Mouse (Mus musculus) erythroid progenitor cell, adult 5-6 weeks (primary cell): ENCODE data around the gene Gm45021. TPM values are rescaled to one million over a fixed set of nuclear protein-coding genes. Genes with fewer than 3 reads are reported as not detected.
A peak's percentile ranks its signal among the peaks of the same experiment; 100 is the strongest.

Experiments used
- ATAC-seq: replicated peaks from 2 replicates; pipeline ENCODE4 v1.8.0; 2016; ENCODE audit warnings: moderate number of reproducible peaks, mild to moderate bottlenecking, moderate TSS enrichment, inconsistent platforms; ENCODE audit not compliant: poor library complexity, low FRiP score, severe bottlenecking
- total RNA-seq, 2 experiments: library from RNA; stranded (forward) in 1 of 2; stranded (reverse) in 1 of 2; fragments of 150-400 nt in 1 of 2; fragments of 186-747, 209-891 nt in 1 of 2; gene quantifications; 2 replicates each; pipeline versions ENCODE4 v1.2.3 to v1.2.4; 2015 to 2017; ENCODE audit warnings: low replicate concordance in 2 of 2

Gene Gm45021
- total RNA-seq, 2 experiments from 2014 or later = not detected

DNA sequence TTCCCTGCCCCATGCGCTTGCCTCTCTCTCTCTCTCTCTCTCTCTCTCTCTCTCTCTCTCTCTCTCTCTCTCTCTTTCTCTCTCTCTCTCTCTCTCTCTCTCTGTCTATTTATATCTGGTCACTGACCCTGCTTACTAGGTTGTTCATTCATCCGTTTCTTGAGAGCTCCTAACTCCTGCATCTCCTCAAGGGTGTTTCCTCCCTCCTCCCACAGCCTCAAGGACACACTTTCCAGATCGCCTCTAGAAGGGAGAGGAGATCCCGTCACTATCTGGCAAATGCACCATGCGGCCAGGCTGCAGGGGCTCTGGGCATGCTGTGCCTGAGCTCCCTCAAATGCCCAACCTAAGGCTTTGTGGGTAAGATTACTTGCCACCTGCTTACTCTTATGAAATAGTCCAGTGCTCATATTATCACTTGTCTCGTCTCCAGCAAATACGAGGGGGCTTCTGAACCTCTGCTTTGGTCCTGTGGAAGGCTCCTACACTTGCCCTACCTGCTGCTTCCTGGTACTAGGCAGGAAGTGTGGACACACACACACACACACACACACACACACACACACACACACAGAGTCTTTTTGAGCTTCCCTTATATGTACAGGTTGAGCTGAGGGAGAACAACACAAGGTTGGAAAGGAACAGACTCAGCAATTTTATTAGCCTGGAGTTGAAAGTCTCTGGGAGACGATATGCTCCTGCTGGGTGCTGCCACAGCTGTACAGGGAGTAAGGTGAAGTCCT is 20.2 kb upstream of the Gm45021 start:
- ATAC-seq = no peak

DNA sequence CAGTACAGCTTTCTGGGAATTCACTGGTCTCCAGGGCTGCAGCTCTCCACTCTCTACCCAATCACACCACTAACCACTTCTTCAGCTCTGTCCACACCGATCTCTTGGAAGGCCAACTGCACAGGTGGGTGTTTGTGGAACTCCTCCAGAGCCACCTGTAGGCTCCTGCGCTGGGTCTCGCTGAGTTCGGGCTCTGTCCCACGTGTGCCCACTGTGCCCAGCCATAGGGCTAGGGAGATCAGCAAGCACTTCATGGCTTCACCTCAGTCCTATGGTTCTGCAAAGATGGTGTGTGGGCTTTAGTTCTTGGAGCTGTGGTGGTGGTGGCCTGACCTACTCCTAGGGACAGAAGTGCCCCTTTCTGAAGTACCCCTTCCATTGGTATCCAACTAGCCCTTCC is 17.4 kb upstream of the Gm45021 start:
- no peak for ATAC-seq

DNA sequence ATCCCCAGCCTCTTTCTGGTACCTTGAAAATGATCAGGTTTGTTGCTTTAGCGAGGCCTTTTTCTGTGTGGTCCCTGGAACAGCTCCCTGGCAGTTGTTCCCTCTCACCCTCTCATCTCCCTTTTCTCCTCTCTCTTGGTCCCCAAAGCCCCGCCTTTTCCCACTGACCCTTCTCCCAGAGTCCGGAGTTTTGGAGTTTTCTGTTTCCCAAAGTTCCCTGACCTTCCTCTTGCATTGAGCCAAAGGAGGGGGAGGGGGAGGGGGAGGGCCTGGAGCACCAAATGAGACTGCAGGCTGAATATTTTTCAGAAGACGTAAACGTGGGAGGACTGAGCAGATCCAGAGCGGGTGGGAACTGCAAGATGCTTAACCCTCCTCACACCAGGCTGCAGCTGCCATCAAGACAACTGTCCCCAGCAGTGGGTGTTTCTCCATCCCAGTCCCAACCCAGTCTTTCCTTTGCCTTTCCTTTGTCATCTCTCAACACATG is 16.8 kb upstream of the Gm45021 start, which contains the start of gene Rarres2:
Gene Rarres2, minus strand, starts transcription at position 218 of the 490 bp plus-strand sequence.
- ATAC-seq = no peak

DNA sequence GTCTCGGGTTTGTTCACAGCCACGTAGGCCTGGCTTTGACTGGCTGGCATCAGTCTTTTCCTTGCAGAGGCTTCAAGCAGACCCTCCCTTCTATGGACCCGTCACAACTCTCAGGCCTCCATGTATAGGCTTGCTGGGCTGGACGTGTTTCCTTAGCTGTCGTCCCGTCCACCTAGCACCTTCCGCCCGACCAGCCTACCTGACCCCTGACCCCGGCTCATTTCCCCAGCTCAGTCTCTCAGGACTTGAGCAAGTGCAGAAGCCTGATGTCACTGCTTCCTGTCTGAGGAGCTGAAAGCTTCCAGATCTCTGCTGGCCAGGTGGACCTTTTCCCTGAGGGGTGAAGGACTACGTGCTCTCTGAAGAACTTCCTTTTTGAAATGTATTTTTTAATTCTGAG is 16.1 kb upstream of the Gm45021 start:
- no peak for ATAC-seq

DNA sequence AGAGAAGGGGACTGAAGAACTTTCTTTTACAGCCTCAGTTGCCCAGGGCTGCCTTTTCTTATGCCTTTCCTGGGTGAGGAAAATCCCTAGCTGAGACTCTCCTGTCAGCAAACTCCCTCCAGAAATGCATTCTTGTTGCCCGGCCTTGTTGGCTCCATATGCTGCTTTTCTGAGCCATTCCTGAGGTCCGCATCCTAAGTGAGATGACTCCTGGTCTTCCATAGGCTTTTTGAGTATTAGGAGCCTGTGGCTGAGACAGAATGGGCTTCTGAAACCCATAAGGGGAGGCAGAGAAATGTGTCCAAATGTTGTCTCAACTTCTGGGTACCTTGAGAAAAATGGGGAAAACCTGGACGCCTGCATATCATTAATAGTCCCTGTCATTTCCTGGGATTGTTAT is 15.4 kb upstream of the Gm45021 start:
- no peak for ATAC-seq

DNA sequence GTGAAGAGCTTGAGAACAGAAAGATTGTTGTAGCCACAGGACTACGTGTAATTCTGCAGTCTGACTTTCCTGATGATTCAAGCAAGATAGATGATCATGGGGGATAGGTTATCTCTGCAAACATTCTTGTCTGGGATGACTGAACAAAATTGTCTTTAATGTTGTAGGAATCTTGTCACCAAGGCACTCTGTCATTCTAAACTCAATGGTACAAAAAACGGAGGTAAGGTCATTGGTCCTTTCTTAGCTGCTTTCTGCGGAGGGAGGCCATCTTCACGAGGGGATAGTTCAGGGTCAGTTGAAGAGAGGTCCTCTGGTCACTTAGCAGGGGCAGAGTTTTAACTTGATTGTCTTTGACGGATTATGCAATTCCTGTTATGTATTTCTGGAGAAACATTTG is 10.7 kb upstream of the Gm45021 start:
- ATAC-seq = no peak

DNA sequence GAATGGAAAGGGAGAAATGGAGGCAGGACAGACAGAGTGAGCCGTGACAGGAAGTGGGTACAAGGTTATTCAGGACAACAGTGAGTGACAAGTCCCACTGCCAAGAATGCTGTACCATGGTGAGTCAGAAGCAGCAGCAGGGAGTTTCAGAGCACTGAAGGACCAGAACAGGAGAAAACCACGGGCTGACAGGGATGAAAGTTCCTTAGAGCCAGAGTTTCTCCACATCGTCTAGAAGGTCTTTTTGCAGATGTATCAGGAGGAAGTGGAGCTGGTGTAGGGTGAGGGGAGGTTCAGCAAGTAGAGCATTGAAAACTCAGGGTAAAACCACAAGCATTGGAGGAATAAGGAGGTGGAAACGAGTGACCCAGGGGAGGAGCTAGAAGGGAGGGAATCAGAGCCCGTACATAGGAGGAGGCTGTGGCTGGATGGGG is 10.2 kb upstream of the Gm45021 start:
- no peak for ATAC-seq

DNA sequence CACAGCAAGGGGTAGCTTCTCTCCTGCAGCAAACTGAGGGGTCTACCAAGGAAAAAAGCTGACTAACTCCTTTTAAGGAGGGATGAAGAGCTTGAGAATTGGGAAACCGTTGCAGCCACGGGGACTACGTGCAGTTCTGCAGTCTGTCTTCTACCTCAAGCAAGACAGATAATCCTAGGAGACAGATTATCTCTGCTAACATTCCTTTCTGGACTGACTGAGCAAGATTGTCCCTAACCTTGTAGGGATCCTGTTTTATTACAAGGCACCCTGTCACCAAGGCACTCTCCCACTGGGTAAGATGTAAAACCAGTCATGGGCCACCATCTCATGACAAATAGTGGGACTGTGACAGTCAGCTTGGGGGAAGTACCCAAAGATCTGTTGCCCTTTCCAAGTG is 8.2 kb upstream of the Gm45021 start:
- ATAC-seq = no peak

DNA sequence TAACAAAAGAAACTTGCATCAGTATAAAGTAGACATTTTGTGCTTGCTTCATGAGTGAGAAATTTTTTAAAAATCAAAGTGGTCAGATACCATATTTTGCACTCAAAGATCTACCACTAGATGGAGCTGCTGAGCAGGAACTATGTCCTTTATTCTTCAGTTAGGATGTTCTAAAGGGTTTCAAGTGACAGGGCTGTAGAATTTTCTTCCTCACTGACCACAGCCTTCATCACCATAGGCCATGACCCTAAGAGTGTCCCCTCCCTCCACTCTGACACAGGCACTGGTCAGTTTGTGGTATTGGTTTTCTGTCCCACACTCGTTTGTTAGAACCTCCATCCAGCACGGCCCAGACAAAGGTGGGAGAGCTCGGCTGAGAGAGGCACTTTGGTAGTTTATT is 7.4 kb upstream of the Gm45021 start:
- no peak; the same call in 1 of the 2 replicates for ATAC-seq

DNA sequence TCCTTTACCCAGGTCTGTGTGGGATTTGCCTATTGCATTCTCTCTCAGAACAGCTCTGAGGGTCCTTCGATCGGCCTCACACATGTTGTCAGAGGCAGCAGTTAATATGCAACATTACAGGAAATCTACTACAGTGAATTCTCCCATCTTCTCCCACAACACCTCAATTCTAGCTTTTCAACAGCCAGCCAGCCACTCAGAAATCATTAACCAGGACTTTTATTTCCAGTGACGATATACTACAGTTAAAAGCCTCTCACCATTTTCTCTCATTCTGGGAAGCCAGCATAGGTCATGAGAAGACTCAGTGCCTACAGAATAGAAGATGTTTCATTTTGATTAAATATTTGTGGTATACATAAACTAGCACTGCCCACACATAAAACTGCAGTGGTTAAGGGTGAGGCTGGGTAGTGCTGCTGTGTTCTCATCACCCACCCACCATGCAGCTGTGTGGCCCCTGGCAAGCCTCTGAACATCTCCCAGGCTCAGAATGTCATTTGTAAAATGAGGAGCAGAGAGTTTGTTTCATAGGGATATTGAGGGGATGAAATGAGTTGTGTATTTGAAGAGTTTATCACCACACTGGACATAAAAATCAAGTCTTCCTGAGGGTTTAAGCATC is 1.9 kb downstream of the Gm45021 start:
- no peak for ATAC-seq

DNA sequence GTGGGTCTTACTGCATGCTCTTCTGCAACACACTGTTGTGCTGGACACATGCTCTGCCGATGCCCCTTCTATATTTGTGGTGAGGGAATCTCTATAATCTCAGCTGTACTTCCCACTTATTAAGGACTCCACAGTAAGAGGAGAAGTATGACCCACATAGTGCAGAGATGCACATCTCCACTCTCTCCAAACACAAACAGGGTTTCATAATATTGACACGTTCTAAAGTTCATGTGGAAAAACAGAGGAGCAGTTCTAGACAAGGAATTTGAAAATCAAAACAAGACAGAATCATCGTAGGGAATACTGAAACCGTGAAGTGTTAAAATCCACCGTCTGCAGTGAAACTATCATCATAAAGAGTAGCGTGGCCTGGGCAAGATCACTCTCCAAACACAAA is 2.5 kb downstream of the Gm45021 start:
- ATAC-seq = no peak

DNA sequence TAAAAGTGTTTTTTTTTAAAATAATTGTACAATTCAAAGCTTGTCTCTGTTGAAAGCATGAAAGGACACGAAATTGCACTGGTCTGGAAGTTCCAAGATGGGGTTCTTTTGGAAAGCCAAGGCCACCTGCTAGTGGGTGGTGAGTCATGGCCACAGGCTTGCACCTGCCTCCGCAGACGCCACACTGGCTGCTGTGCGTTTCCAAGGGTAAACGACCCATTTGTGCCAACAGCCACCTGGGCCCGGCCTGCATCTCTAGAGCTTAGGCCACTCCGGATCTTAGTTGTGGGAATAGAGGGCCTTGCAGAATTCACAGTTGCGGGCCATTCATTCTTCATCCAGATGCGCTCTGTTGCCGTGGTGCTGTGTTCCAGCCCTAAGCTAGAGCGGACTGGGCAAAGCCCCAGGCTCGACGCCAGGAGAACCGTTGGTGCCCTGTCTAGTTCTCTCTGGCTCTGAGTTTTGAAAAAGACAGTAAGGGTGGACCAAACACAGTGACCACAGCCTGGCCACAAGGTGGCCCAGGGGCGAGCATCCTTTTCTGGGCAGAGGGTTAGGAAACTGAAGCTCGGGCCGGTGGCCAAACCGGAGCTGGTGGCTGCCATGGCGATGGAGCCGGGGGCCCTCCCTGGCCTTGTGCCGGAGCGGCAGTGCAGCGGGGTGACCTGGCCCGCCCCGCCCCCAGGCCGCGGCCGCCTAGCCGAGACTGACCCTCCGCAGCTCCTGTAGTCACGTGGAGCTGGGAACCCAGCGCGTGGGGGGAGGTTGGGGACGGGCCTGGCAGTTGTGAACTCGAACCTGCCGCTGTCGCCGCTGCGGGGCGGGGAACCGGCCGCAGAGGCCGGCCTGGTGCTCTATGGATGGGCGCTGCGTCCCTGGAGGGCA is 4.0 kb downstream of the Gm45021 start, which contains the start of the genes Repin1 and Gm44965:
Gene Repin1, plus strand, starts transcription at position 726 of the 885 bp plus-strand sequence.
Gene Gm44965, plus strand, starts transcription at position 784 of the 885 bp plus-strand sequence.
- ATAC-seq = no peak

DNA sequence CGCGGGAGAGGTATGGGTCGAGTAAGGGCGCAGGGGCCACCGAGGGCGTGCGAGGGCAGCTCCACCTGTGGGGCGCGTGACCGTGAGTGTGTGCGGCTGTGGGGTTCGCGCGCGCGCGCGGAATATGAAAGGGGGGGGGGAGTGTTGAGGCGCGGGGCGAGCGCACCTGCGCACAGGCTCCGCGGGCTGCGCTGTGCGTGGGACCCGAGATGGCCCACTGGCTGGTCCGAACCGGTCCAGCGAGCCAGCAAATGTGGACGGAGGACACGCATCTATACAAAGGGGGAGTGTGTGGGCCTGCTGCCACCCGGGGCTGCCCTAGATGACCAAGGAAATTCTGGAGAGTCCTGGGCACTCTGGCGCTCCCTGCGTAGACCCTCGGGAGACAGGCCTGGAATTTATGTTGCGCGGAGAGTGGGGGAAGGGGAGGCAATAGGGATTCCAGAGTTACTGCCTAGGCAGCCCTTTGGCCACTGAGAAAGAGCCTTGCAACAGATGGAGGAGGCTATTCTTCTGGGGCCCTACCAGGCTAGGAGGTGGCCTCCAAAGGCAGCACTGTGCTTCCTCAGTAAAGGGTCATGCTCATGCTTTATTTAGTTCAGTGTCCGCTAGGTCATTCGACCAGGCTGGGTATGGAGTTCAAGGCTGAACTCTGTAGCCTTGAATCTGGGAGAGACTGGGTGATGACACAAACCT is 4.8 kb downstream of the Gm45021 start:
- ATAC-seq = no peak

DNA sequence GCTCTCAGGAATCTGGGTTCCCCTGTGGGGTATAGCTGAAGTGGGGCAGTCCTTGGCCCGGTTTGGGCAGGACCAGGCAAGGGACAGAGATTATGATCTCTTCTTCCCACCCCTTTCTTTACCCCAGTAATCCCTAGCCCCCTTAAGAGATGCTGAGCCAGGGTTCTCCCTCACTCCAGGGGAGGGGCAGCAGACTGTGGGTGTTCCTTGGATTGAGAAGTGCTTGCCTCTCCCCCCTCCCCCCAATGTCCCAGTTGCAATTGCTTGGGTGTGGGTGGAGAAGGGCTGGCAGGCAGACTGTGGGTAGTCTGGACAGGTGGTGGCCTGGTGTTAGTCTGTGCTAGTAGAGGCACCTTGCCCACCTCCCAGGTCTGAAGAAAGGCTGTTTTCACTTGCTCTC is 5.9 kb downstream of the Gm45021 start:
- ATAC-seq = no peak

DNA sequence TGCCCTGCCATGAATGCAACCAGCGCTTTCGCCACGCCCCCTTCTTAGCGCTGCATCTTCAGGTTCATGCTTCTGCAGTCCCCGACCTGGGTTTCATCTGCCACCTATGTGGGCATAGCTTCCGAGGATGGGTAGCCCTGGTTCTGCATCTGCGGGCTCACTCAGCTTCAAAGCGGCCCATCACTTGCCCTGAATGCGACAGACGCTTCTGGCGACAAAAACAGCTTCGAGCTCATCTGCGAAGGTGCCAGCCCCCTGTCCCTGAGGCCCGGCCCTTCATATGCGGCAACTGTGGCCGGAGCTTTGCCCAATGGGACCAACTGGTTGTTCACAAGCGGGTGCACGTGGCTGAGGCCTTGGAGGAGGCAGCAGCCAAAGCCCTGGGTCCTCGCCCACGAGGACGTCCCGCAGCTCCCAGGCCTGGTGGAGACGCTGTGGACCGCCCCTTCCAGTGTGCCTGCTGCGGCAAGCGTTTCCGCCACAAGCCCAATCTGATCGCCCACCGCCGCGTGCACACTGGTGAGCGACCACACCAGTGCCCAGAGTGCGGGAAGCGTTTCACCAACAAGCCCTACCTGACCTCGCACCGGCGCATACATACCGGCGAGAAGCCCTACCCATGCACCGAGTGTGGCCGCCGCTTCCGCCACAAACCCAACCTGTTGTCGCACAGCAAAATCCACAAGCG is 7.3 kb downstream of the Gm45021 start:
- ATAC-seq = no peak

DNA sequence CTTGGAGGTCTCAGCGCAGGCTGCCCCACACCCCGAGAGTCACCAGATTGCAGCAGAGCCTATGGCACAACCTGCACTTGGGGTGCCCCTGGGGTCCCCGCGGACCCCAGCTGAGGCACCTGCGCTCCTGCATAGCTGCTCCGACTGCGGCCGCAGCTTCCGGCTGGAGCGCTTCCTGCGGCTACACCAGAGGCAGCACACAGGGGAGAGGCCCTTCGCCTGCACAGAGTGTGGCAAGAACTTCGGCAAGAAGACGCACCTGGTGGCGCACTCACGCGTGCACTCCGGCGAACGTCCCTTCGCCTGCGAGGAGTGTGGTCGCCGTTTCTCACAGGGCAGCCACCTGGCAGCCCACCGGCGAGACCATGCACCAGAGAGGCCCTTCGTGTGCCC is 7.8 kb downstream of the Gm45021 start:
- ATAC-seq = no peak

DNA sequence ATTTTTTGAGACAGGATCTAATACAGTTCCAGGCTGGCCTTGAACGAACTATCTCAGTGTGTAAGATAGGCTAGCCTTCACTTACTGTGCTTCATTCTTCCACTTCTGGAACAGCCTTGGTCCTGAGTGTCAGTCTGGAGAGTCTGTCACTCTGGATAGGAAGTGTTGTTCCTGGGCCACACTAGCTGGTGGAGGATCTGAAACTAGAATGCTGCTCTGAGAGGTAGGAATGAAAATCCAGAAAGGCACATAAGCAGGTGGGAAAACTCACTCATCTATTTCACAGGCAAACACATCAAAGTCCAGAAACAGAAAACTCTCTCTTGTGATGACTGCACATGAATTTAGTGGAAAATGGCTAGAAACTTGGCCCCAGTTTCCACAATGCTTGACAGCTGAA is 11.2 kb downstream of the Gm45021 start:
- no peak for ATAC-seq

DNA sequence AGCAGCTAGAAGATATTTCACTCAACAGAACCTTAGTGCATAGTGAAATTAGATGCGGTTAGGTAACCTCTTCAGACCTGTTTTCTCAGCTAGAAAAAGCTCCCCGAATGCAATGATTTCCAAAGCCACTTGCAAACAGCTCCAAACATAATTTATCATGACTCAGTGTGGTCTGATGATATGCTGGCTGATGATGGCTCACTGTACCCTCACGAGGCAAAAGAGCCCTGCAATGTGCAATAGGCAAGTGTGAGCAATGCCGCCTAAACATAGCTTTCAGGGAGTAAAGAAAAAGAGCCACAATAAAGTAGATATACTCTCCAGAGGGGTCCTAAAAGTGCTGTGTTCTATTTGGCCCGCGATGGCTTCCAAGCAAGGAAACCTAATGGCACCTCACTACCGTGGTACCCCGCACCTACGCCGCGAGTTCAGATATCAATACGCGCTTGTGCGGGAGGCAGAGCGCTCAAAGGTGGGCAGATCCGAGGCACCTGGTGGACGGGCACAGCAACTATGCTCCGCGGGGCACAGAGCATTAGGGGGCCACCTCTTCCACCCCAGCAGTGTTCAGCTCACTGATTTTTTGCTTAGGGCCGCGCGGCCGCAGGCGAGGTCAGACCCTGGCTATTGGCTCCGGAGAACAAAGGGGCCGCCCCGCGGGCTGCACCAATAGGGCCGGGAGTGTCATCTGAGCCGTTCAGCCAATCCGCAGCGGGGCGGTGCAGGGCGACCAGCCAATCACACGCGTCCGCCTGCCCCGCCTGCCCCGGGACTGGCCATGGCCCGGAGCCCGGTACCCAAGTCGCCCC is 12.1 kb downstream of the Gm45021 start, which contains the start of gene Zfp775:
Gene Zfp775, plus strand, starts transcription at position 793 of the 809 bp plus-strand sequence.
- peak; percentile 99 for ATAC-seq
